Mouse (Mus musculus): ENCODE data around the gene Akap8l.

The Akap8l gene

GRCm38 (mm10) chr17:32350382-32350983, at the start of gene Akap8l:
TSS of gene Akap8l (minus strand) at chr17:32350607.
- DNase-seq (ENCODE audit: low spot score), result peak; percentile 84

GRCm38 (mm10) chr17:32396266-32396665, 45.9 kb upstream of the Akap8l start:
- DNase-seq (ENCODE audit: low spot score), result no peak

DNA sequence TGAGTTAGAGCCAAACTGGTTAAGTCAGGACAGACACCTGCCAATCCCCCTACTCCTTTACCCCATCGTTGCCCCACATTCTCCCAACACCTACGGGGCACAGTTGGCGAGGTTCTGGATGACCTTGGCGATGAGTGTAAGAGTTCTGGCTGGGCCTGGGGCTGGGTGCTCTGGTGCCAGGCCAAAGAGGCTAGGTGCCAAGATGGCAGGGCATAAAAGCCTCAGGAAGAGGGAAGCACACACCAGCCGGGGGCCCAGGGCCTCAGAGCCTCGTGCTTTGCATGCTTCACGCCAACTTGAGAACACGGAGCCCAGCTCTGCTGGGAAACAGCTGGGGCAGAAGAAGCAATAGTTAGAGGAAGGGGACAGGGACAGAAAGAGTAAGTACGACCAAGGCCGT, 43.5 kb upstream of the Akap8l start:
- DNase-seq (ENCODE audit: low spot score), result no peak

DNA sequence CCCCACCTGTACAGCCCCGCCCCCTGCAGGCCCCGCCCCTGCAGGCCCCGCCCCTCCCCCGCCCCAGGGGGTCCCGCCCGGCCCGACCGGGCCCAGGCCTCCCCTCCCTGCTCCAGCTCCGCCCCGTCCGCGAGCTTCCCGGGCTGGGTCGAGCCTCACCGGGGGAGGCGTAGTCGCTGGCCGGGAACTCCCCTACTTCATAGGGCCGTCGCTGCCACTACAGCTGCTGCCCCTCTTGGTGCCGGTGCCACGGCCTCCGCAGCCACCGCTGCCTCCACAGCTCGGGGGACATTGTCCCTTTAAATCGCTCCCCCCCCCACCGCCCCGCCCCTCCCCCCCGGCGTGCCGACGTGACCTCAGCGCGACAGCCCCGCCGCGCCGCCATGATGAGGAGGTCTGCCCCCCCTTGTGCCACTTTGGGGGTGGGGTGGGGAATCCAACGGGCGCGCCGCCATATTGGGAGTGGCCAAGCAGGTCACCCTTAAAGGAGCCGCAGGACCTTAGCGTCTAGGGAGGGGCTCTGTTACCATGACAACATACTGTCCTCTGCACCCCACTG, 38.8 kb upstream of the Akap8l start, which contains the start of gene Wiz:
Gene Wiz, minus strand, starts transcription at position 339 of the 559 bp plus-strand sequence.
- DNase-seq (ENCODE audit: low spot score), result peak; percentile 92

DNA sequence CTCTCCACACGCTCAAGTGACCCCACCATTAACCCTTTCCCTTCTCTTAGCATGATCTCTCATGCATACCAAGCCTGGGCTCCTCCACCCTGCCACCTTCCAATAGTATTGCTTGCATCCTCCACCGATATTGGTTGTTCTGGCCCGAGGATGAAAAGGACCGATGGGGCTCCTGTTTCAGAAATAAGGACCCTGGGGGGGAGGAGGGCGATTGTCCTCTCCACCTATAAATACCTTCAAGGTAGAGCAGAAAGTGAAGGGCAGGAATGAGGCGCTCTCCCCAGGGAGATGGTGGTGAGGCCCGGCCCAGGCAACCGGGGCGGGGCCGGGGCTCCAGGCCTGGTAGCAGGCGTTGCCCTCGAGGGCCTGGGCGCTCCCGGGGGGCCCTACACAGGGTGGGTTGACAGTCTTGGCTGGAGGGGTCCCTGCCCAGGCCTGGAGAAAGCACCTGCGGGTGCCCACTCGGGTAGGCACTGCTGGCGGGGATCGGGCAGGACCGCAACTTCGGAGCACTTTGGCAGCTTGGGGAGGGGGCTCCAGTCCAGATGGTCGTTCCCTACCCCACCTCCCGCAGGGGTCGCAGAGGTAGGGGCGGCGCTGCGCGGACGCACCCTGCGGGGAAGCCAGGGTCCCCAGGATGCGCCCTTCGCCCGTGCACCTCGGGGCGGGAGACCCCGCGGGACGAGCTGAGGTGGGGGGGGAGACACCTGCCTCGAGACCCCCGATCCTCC, 38.1 kb upstream of the Akap8l start:
- peak; percentile 29 for DNase-seq (ENCODE audit: low spot score)

- DNase-seq (ENCODE audit: low spot score), result no peak
These were observed 37.6 kb upstream of the Akap8l start for GRCm38 (mm10) chr17:32387986-32388369.

DNA sequence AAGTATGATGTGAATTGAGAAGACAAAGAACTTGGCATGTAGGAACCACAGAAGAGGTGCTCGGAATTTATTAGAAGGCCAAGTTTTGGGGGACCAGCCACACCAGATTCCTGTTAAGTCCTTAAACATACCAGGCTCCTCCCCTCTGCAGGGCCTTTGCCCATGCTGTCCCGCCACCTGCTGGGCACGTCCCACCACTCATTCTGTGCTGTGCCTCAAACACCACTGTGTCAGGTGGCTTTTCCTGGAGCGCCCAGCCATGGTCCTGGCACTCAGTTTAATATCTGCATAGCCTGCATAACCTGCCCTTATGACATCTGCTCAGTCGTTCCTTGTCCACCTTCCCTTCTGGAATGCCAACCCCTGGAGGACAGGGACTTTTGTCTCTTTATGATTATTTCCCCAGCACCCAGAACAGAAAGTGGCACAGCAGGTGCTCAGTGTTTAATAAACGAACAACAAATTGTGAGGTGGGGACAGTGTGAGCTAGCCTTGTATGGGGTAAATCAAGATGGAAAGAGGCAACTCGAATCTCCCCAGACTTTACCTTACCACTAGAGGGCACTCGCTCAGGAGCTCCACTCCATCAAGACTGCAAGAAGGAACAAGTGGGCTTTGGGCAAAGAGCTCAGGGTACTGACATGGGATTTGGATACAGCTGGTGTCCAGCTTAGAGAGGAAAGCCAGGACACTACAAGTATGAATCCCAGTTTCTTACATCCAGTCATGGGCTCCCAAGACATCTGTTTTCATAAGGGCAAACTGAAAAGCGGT, 36.4 kb upstream of the Akap8l start:
- DNase-seq (ENCODE audit: low spot score), result no peak

- no peak for DNase-seq (ENCODE audit: low spot score)
These were observed 33.3 kb upstream of the Akap8l start for GRCm38 (mm10) chr17:32383661-32384060.

GRCm38 (mm10) chr17:32382576-32382975, 32.2 kb upstream of the Akap8l start:
- DNase-seq (ENCODE audit: low spot score), result no peak

DNA sequence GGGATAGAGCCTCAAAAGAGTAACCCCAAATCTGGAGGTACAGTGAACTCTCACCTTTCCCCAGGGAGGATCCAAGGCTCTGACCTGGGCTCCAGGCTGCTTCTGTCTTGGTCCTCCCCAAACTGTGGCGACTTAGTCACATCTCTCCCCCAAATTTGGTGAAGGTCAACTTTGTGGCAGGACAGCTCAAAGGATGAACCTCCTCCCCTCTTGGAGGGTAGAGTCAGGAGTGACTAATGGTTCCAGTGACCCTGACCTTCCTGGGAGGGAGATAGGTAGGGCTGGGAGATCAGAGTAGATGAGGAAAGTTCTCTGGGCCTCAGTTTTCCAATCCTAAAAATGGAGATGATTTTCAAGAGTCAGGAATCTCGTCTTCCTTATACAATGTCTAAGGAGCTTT, 28.4 kb upstream of the Akap8l start:
- DNase-seq (ENCODE audit: low spot score), result no peak

GRCm38 (mm10) chr17:32377137-32377536, 26.7 kb upstream of the Akap8l start:
- DNase-seq (ENCODE audit: low spot score), result no peak

DNA sequence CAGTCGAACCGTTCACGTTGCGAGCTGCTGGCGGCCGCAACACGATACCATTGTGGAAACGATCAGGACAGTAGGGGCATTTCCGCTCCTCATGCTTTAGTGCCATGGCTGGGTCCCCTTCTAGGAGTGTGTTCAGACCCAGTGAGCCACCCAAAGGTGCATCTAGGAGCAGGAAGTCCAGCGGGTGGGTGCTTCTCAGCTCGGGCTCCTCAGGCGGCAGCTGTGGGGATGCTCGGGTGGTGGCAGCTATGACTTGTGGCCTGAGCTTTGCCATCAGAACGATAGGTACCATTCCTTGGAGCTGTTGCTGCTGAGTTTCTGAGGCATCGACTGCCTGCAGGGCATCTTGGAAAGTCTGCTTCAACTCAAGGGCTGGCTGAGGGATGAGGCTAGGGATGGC, 26.1 kb upstream of the Akap8l start:
- no peak for DNase-seq (ENCODE audit: low spot score)

DNA sequence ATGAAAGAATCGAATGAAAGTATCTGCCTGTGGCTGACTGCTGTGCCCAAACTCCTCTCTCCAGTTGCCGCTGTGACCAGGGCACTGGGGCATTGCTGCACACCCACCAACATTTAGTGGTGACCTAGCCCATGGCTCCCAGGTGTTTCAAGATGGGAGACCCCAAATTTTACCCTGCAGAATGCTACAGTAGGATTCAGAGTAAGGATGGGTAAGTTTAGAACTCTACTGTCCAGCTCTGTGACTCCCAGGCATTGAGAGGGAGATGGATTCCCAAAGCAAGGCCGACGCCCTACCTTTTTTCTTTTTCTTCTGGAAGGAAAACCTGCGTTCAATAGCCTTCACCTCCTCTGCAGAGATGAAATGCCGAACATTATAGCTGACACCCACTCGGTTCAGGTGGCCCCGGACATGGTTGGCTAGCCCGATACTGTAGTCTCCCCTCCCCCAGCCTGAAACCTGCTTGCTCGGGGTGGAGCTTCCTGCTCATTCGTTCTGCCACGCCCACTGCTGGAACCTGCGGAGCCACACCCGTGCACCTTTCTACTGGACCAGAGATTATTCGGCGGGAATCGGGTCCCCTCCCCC, 18.7 kb upstream of the Akap8l start:
- no peak for DNase-seq (ENCODE audit: low spot score)

- DNase-seq (ENCODE audit: low spot score), result no peak
These were observed 17.3 kb upstream of the Akap8l start for GRCm38 (mm10) chr17:32367706-32368105.

GRCm38 (mm10) chr17:32365296-32365695, 14.9 kb upstream of the Akap8l start:
- DNase-seq (ENCODE audit: low spot score), result no peak

GRCm38 (mm10) chr17:32364850-32365249, 14.4 kb upstream of the Akap8l start:
- no peak for DNase-seq (ENCODE audit: low spot score)

DNA sequence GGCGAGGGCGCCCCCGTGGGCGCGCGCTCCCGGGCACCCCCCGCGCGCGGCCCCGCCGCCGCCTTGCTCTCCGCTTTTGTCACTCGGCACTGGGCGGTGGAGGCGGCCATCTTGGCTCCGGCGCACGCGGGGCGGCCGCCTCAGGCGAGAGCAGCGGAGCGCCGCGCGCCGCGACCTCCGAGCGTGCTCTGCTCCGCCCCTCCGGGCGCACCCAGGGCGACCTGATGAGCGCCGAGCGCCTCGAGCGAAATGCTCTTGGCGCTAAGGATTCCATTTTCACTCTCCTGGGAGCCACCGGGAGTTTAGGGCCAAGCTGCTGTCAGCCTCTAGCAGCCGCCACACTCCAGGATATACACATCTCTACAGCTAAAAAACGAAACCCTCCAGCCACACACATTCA, 13.9 kb upstream of the Akap8l start:
- DNase-seq (ENCODE audit: low spot score), result peak; percentile 89

DNA sequence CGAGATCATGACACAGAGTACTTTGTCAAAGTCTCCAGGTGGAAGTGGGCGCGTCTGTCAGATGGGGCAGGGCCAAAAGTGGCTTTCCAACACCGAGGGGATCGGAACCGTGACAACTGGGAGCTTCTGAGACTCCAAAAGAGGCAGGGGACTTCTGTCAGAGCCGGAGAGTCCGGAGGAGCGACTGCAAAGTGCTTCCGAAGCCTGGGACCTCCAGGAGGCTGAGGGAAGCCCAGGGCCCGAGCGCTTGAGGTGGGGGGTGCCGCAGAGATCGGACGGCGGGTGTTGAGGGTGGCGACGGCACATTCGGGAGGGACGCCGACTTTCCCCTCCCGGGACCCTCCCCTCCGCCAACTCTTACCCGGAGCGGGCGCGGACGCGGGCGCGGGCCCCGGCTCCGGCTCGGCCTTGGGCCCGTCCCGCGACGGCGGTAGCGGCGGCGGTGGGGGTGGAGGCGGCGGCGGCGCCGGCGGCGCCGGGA, 13.5 kb upstream of the Akap8l start:
- no peak for DNase-seq (ENCODE audit: low spot score)

DNA sequence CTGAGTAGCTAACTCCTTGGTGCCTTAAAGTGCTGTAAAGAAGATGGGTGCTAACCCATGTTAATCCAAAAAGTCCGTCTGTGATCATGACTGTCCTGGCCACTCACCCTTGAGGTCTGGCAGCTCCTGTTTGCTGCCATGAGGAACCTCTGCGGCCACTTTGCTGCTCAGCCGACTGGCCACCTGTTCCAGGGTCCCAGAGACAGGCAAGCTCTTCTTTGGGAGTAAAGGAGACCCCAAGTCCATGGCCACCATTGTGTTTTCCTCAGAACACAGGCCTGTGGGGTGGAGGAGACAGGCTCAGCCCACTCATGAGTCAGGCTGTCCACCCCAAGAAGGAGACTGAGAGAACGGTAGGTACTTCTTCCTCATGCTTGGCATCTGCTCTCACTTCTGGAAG, 12.3 kb upstream of the Akap8l start:
- DNase-seq (ENCODE audit: low spot score), result no peak

DNA sequence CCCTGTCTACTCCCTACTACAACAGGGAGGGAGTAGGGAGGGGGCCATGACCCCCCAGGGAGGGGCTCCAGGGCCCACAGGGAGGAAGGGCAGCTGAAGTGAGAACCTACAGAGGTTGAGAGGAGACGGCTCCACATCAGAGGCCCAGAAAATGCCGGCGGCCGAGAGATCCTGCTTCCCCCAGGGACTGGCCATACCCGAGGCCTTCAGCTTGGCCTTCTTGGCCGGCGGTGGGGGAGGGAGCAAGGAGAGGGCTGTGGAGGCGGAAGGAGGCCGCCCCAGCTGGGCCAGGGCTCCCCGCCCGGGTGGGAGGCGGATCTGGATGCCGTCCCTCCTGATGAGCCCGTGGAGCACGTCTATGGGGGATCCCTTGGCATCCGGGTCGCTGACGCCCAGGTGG, 9.5 kb upstream of the Akap8l start:
- DNase-seq (ENCODE audit: low spot score), result no peak

DNA sequence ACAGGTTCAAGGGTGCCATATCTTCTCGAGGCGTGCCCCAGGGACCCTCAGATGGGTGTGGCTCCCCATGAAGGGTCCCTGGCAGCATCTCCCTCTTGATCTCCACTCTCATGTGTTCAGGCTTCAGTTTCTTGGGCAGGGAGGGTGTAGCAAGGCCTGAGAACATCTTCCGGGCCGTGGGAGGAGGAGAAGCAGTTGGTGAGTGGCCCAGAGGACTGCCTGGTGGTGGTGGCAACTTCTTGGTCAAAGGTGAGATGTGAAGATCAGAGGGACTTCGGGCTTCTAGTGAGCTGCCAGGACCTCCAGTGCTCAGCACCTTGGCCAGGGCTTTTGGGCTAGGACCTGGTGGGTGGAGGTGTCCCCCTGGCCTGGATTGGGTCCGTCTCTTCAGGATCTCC, 8.5 kb upstream of the Akap8l start:
- no peak for DNase-seq (ENCODE audit: low spot score)

Measured in urinary bladder, postnatal 25 days (tissue).